Mouse (Mus musculus): ENCODE measurements around the gene Kcna2.

Gene Kcna2

DNA sequence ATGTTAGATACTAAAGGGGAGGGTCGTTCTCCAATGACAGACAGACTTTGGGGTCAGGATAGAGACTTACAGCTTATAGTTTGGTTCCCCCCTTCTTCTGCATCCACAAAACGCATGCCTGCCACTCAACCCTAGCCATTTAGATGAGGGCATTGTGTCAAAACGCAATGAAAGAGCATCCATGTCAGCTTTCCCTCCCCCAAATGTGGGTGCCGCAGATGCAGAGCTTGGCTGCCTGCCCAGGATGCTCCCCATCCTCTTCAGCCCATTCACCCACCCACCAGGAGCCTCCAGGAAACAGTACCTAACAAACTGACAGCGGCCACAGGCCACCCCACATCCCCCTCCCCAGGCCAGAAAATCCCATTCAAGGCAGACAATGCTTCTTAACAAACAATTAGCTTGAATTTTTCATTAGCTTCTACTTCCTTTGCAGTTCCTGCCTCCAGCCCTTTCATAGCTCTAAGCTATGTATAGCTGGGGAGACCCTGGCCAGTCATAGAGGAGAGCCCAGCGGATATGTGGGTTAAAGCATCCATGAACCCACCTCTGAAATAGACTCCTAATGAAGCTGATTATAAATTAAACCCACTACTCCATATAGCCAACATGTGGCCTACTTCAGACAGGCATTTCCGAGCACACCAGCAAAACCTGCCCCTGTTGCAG is 50.1 kb downstream of the Kcna2 start:
- no peak for DNase-seq (ENCODE audit: low read depth, low spot score)

DNA sequence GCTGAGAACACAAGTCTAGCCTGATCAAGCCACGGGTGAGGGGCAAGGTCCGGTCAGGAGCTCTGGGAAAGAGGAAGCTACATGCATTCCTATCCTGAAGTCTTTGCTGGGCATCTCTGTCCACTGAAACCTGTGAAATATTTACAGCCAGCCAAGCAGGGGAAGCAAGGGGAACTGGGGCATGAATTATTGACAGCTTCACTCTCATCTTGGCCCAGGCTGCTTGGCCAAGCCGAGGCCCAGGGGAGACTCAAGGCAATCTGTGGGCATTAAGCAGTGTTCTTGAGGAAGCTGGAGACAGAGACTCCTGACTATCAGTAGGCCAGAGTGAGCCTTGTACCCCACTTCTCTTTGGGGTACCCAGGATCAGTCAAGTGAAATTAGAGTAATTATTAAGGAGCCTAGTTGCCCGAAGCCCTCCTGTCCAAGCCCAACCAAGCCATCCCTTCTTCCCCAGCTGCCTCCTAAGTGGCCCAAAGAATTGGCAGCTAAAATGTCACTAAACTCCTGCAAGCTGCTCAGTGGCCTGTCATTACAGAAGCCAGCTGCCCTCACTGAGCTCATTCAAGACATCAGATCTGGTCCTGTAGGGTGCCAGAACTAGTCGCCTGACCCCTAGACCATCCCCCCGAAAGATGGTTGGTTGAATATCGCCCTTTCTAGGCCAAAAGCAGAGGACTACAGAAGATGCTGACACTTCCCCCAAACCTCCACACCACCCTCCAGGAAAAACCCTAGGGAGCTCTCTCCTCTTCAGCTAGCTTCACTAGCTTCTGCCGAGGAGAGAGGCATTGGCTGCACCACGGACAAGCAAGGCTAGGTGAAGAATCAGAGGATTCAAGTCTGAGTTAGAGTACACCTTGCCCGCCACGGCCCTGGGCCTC is 53.1 kb downstream of the Kcna2 start:
- DNase-seq (ENCODE audit: low read depth, low spot score) = no peak

DNA sequence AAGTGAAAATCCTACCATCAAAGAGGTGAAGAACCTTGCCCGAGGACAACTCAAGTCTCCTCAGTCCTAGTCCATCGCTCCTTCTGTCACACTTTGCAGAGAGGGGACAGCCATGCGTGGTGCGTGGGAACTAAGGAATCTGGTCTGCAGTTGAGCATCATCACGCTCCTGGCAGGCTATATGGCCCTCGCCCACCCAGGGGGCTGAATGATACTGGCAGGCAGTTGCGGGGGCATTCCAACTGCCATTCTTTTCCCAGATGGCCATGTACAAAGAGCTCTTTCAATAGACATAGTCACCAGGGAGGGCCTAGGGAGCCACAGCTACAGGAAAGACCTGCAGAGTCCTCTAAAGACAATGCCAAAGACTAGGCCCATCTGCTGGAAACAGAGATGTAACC is 57.9 kb downstream of the Kcna2 start:
- no peak for DNase-seq (ENCODE audit: low read depth, low spot score)

DNA sequence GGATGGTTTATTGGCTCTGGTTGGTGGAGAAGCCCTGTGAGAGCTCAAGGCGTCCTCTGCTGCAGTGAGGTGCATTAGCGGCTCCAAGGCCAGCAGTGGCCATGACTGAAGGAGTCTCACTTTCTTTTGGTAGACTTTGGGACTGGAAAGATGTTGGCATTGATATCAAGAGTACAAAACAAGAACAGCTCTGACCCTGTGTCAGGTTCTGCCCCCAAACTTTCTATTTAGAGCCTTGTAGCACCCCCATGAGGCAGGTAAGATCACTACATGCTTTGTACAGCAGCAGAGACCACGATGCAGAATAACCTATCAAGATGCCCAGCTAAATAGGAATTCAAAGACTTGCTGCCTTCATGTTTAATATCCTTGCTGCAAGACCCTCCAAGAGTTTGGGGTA is 58.5 kb downstream of the Kcna2 start:
- no peak for DNase-seq (ENCODE audit: low read depth, low spot score)

DNA sequence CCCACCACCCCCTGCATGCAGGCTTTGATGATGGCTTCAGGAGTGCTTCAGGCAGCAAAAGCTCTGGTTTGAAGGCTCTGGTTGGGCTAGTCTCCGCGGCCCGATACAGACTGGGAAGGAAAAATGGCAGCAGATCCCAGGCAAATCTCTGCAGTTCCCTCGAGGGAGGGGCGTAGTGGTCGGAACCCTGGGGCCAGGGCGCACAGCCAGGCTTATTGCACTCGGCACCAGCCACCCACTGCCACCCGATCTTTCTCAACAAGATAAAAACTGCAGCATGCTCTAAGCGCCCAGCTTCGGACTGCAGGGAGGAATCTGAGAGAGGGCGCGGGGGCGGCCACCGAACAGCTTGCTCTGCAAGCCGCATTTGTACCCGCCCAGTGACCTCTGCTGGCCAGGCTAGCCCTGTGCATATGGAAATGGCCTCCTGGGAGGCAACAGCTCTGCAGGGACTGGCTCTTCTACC is 58.9 kb downstream of the Kcna2 start:
- DNase-seq (ENCODE audit: low read depth, low spot score) = no peak

DNA sequence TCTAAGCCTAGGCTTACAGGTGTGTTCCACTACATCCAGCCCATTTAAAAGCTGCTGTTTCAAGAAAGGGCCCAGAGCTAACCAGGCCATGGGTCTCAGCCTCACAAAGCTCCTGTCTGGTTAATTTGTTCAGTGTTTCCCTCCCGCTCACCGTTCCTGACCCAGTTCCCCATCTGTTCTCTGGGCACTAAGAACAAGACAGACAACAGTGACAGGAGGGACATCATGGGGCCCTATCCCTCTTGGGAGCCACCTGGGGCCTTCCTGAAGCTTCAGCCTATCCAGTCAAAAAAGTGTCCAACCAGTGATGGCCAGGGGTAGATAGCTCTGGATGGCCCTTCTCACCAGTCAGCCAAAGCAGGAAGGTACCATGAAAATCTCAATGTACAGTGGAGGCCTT is 61.8 kb downstream of the Kcna2 start:
- no peak for DNase-seq (ENCODE audit: low read depth, low spot score)
